Mouse (Mus musculus) bone marrow macrophage, adult 2 months (primary cell): ENCODE measurements around the gene Socs3.

Source experiments
- CTCF ChIP-seq: IDR thresholded peaks from 2 replicates; pipeline ENCODE4 v1.5.1; 2012; ENCODE audit warnings: low read depth, mild to moderate bottlenecking, low read length, moderate library complexity
- POLR2A ChIP-seq: IDR thresholded peaks from 2 replicates; pipeline ENCODE4 v1.6.1; 2012; ENCODE audit warnings: mild to moderate bottlenecking, low read depth, low read length, borderline replicate concordance

- TF ChIP-seq POLR2A (no peak), CTCF (no peak)
These were observed 33.3 kb upstream of the Socs3 start for GRCm38 (mm10) chr11:118003176-118003575.
